Mouse (Mus musculus): ENCODE results near the gene Siva1.
A peak's percentile ranks its signal among the peaks of the same experiment; 100 is the strongest.

Gene Siva1

GRCm38 (mm10) chr12:112658619-112659018 is 14.1 kb downstream of the Siva1 start:
- TF ChIP-seq POU5F1 (IDR thresholded peaks at IDR 0.05; ENCODE audit: borderline replicate concordance, low read length) (no peak), NANOG (IDR thresholded peaks at IDR 0.05; ENCODE audit: borderline replicate concordance, low read length) (no peak), CTCF (conservative IDR thresholded peaks at IDR 0.05; ENCODE audit: low read length) (no peak)
- H3K27me3 ChIP-seq (ENCODE audit: insufficient read depth, low read length) = no peaks in the 10 kb centered on the region
- H3K9me3 ChIP-seq (ENCODE audit: low read length) = no peaks in the 10 kb centered on the region
- peaks cover 88% of the 10 kb centered on the region for H3K36me3 ChIP-seq (ENCODE audit: insufficient read depth, low read length)
- H3K4me1 ChIP-seq (replicated peaks; ENCODE audit: low read depth, low read length) = peaks cover 68% of the 10 kb centered on the region
- H3K4me3 ChIP-seq (replicated peaks; ENCODE audit: low read length) = no peak overlapping the region

DNA sequence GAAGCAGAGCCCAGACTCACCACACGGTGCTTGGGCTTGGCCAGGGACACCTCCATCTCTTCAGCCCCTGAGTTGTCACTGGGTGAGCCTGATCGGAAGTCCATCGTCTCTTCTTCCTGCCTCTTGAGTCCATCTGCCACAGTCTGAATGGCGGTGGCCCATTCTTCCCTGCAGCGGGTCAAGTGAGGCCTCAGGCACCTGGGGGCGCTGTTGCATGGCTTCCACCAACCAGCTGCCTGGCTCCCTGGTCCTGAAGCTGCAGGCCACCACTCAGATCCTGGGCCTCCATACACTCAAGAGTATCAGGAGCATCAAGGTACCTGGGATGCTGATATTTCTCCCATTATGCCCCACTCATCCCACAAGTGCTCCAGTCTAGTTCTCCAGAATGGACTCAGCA is 14.6 kb downstream of the Siva1 start:
- Histone ChIP-seq H3K4me3 (replicated peaks; ENCODE audit: low read length) (no peak overlapping the region), H3K4me1 (replicated peaks; ENCODE audit: low read depth, low read length) (peaks cover 68% of the 10 kb centered on the region), H3K9me3 (ENCODE audit: low read length) (no peaks in the 10 kb centered on the region), H3K27me3 (ENCODE audit: insufficient read depth, low read length) (no peaks in the 10 kb centered on the region), H3K36me3 (ENCODE audit: insufficient read depth, low read length) (peaks cover 84% of the 10 kb centered on the region)
- TF ChIP-seq NANOG (IDR thresholded peaks at IDR 0.05; ENCODE audit: borderline replicate concordance, low read length) (no peak), CTCF (conservative IDR thresholded peaks at IDR 0.05; ENCODE audit: low read length) (peak; percentile 44; the same call in 1 of the 2 replicates)

DNA sequence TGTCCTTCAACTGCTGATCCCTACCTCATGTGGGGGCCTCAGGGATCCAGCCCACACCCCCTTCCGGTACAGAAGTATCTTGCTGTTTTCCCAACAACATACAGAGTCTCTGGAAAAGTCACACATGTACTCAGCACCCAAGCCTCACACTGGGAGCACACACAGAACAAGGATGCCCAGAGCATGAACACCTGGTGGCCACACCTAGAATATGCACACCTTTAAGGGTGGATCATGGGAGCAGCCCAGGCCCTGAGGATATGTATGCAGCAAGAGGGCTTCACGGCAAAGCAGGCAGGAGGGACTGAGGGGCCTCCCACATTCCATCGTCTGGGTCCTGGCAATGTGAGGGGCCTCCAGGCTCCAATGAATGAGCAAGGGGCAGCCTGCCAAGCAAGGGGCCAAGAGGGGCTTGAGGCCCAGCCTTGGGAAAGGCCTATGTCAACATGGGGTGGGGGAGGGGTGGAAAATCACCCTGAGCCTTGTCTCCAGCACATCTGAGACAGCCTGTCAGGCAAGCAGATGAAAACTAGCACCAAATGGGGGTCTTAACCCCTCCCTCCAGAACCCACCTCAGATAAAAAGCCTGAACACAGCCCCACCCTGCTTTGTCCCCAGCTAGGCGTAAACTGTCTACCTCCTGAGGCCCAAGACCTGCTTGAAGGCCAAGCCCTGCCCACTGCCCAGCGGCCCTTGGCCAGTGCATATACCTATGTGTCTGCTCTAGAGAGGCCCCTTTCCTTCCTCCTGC is 16.3 kb downstream of the Siva1 start:
- Histone ChIP-seq H3K4me3 (replicated peaks; ENCODE audit: low read length) (no peak overlapping the region), H3K9me3 (ENCODE audit: low read length) (no peaks in the 10 kb centered on the region), H3K4me1 (replicated peaks; ENCODE audit: low read depth, low read length) (peaks cover 60% of the 10 kb centered on the region), H3K36me3 (ENCODE audit: insufficient read depth, low read length) (peaks cover 79% of the 10 kb centered on the region), H3K27me3 (ENCODE audit: insufficient read depth, low read length) (no peaks in the 10 kb centered on the region)
- TF ChIP-seq CTCF (conservative IDR thresholded peaks at IDR 0.05; ENCODE audit: low read length) (no peak), NANOG (IDR thresholded peaks at IDR 0.05; ENCODE audit: borderline replicate concordance, low read length) (no peak), POU5F1 (IDR thresholded peaks at IDR 0.05; ENCODE audit: borderline replicate concordance, low read length) (no peak)

- peaks cover 79% of the 10 kb centered on the region for H3K36me3 ChIP-seq (ENCODE audit: insufficient read depth, low read length)
- no peak for TF ChIP-seq POU5F1 (IDR thresholded peaks at IDR 0.05; ENCODE audit: borderline replicate concordance, low read length)
- TF ChIP-seq CTCF (conservative IDR thresholded peaks at IDR 0.05; ENCODE audit: low read length) = no peak
- TF ChIP-seq NANOG (IDR thresholded peaks at IDR 0.05; ENCODE audit: borderline replicate concordance, low read length) = no peak
- H3K4me3 ChIP-seq (replicated peaks; ENCODE audit: low read length) = no peak overlapping the region
Measured at GRCm38 (mm10) chr12:112661327-112661605, 16.8 kb downstream of the Siva1 start.

GRCm38 (mm10) chr12:112661851-112662250 is 17.4 kb downstream of the Siva1 start:
- TF ChIP-seq POU5F1 (IDR thresholded peaks at IDR 0.05; ENCODE audit: borderline replicate concordance, low read length) (no peak), NANOG (IDR thresholded peaks at IDR 0.05; ENCODE audit: borderline replicate concordance, low read length) (no peak), CTCF (conservative IDR thresholded peaks at IDR 0.05; ENCODE audit: low read length) (no peak)

More at GRCm38 (mm10) chr12:112661327-112661605, 16.8 kb downstream of the Siva1 start:
- no peaks in the 10 kb centered on the region for H3K9me3 ChIP-seq (ENCODE audit: low read length)
- H3K4me1 ChIP-seq (replicated peaks; ENCODE audit: low read depth, low read length) = peaks cover 59% of the 10 kb centered on the region
- H3K27me3 ChIP-seq (ENCODE audit: insufficient read depth, low read length) = no peaks in the 10 kb centered on the region

DNA sequence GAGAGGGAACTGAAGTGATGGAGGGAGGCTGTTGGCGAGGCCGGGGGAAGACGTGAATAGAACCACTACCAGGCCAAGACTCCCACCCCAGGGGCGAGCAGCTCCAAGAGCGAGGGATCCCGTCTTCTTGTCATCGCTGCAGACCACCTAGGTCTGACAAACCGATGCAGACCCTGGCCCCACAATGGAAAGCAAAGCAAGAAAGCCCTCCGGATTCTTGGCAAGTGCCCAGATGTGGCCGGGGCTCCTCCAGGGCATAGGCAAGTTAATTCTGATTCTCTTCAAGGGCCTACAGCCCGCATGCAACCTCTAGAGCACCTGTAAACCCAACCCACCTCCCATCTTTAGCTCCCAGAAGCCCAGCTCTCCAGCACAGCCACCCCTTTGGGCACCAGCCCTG is 18.8 kb downstream of the Siva1 start:
- H3K4me1 ChIP-seq (replicated peaks; ENCODE audit: low read depth, low read length) = peaks cover 47% of the 10 kb centered on the region
- TF ChIP-seq POU5F1 (IDR thresholded peaks at IDR 0.05; ENCODE audit: borderline replicate concordance, low read length) (no peak), NANOG (IDR thresholded peaks at IDR 0.05; ENCODE audit: borderline replicate concordance, low read length) (no peak), CTCF (conservative IDR thresholded peaks at IDR 0.05; ENCODE audit: low read length) (no peak)
- 0 out of 2 replicates have a peak, but pooled peaks cover under 1% of the 10 kb centered on the region for H3K9me3 ChIP-seq (ENCODE audit: low read length)
- peaks cover 74% of the 10 kb centered on the region for H3K36me3 ChIP-seq (ENCODE audit: insufficient read depth, low read length)
- no peaks in the 10 kb centered on the region for H3K27me3 ChIP-seq (ENCODE audit: insufficient read depth, low read length)
- H3K4me3 ChIP-seq (replicated peaks; ENCODE audit: low read length) = no peak overlapping the region

More at GRCm38 (mm10) chr12:112661851-112662250, 17.4 kb downstream of the Siva1 start:
- peaks cover 77% of the 10 kb centered on the region for H3K36me3 ChIP-seq (ENCODE audit: insufficient read depth, low read length)
- H3K9me3 ChIP-seq (ENCODE audit: low read length) = no peaks in the 10 kb centered on the region
- peaks cover 56% of the 10 kb centered on the region for H3K4me1 ChIP-seq (replicated peaks; ENCODE audit: low read depth, low read length)
- H3K27me3 ChIP-seq (ENCODE audit: insufficient read depth, low read length) = no peaks in the 10 kb centered on the region
- H3K4me3 ChIP-seq (replicated peaks; ENCODE audit: low read length) = peak overlapping the region; percentile 48

- Histone ChIP-seq H3K36me3 (ENCODE audit: insufficient read depth, low read length) (peaks cover 74% of the 10 kb centered on the region), H3K4me3 (replicated peaks; ENCODE audit: low read length) (no peak overlapping the region), H3K27me3 (ENCODE audit: insufficient read depth, low read length) (no peaks in the 10 kb centered on the region), H3K9me3 (ENCODE audit: low read length) (0 out of 2 replicates have a peak, but pooled peaks cover 4% of the 10 kb centered on the region), H3K4me1 (replicated peaks; ENCODE audit: low read depth, low read length) (peaks cover 46% of the 10 kb centered on the region)
- TF ChIP-seq CTCF (conservative IDR thresholded peaks at IDR 0.05; ENCODE audit: low read length) (no peak), POU5F1 (IDR thresholded peaks at IDR 0.05; ENCODE audit: borderline replicate concordance, low read length) (no peak), NANOG (IDR thresholded peaks at IDR 0.05; ENCODE audit: borderline replicate concordance, low read length) (no peak)
Measured at GRCm38 (mm10) chr12:112663716-112664115, 19.2 kb downstream of the Siva1 start.

- Histone ChIP-seq H3K4me3 (replicated peaks; ENCODE audit: low read length) (no peak overlapping the region), H3K4me1 (replicated peaks; ENCODE audit: low read depth, low read length) (peaks cover 43% of the 10 kb centered on the region), H3K36me3 (ENCODE audit: insufficient read depth, low read length) (peaks cover 74% of the 10 kb centered on the region), H3K9me3 (ENCODE audit: low read length) (0 out of 2 replicates have a peak, but pooled peaks cover 4% of the 10 kb centered on the region), H3K27me3 (ENCODE audit: insufficient read depth, low read length) (no peaks in the 10 kb centered on the region)
- TF ChIP-seq POU5F1 (IDR thresholded peaks at IDR 0.05; ENCODE audit: borderline replicate concordance, low read length) (no peak), CTCF (conservative IDR thresholded peaks at IDR 0.05; ENCODE audit: low read length) (no peak), NANOG (IDR thresholded peaks at IDR 0.05; ENCODE audit: borderline replicate concordance, low read length) (no peak)
Measured at GRCm38 (mm10) chr12:112664124-112664523, 19.6 kb downstream of the Siva1 start.

Measured in E14TG2a.4 (cell line).